Mouse (Mus musculus) liver, embryonic 11.5 days (tissue): Measurements from ENCODE around the gene Hopx. TPM values are rescaled to one million over a fixed set of nuclear protein-coding genes. Genes with fewer than 3 reads are reported as not detected.
A peak's percentile ranks its signal among the peaks of the same experiment; 100 is the strongest.

Source experiments
- ATAC-seq: fragments of 200-750 bp; cut with Nextera tagmentation; replicated peaks from 2 replicates; pipeline ENCODE4 v1.8.0; 2017; ENCODE audit warnings: moderate number of reproducible peaks, mild to moderate bottlenecking, moderate TSS enrichment, moderate library complexity; ENCODE audit not compliant: low FRiP score
- DNase-seq: peaks from one replicate; pipeline ENCODE4 v3.0.0-alpha.2; 2017; ENCODE audit warnings: low spot score
- H3K27ac ChIP-seq: fragments of 300-500 bp; sonication (generic); 2 replicates; pipeline ENCODE4 v1.5.1; 2014; ENCODE audit warnings: mild to moderate bottlenecking, low read depth, low read length, control low read depth
- H3K27me3 ChIP-seq: fragments of 300-500 bp; sonication (generic); replicated peaks from 2 replicates; pipeline ENCODE4 v1.6.1; 2014; ENCODE audit warnings: low read length, mixed read lengths; ENCODE audit not compliant: control insufficient read depth, insufficient read depth
- H3K36me3 ChIP-seq: fragments of 300-500 bp; sonication (generic); 2 replicates; pipeline ENCODE4 v1.6.1; 2014; ENCODE audit warnings: mild to moderate bottlenecking, low read length, moderate library complexity, mixed read lengths; ENCODE audit not compliant: control insufficient read depth, insufficient read depth
- H3K4me1 ChIP-seq: fragments of 300-500 bp; sonication (generic); replicated peaks from 2 replicates; pipeline ENCODE4 v1.6.1; 2014; ENCODE audit warnings: low read length, mixed read lengths; ENCODE audit not compliant: control insufficient read depth, insufficient read depth
- H3K4me2 ChIP-seq: fragments of 300-500 bp; sonication (generic); 2 replicates; pipeline ENCODE4 v1.6.1; 2014; ENCODE audit warnings: mild to moderate bottlenecking, control low read depth, moderate library complexity
- H3K4me3 ChIP-seq: fragments of 300-500 bp; sonication (generic); 2 replicates; pipeline ENCODE4 v1.5.1; 2014; ENCODE audit warnings: low read depth, low read length, control low read depth
- H3K9ac ChIP-seq: fragments of 300-500 bp; sonication (generic); 2 replicates; pipeline ENCODE4 v1.6.1; 2014; ENCODE audit warnings: low read depth, low read length, control low read depth
- H3K9me3 ChIP-seq: fragments of 300-500 bp; sonication (generic); 2 replicates; pipeline ENCODE4 v1.6.1; 2016; ENCODE audit warnings: low read length, inconsistent platforms, mixed read lengths; ENCODE audit not compliant: control insufficient read depth
- WGBS: fragments of 180-500 bp; shearing (Covaris S2); extraction: QIAGEN DNeasy Blood & Tissue Kit; methylation state at CpG from one replicate; pipeline ENCODE4 v1.1.7; 2014; 5-methylcytosine and 5-hydroxymethylcytosine counted together
- polyA plus RNA-seq: library from polyadenylated mRNA; unstranded; fragments of >200 nt; fragmentation: Nextera tagmentation; extraction: Ambion mirVana; gene quantifications from 2 replicates; pipeline ENCODE4 v1.2.1, GENCODE M21; 2014

Hopx gene
- polyA plus RNA-seq, 1 experiment from 2014 or later: 0.15 TPM

- 55% methylated on average over 7 of the region's 7 CpGs for WGBS
- H3K27me3 ChIP-seq: no peaks in the 10 kb centered on the region
These were observed 36.2 kb upstream of the Hopx start for GRCm38 (mm10) chr5:77151075-77151474.

GRCm38 (mm10) chr5:77148021-77148621 is 33.2 kb upstream of the Hopx start:
- Histone ChIP-seq H3K27me3 (no peaks in the 10 kb centered on the region), H3K9me3 (no peaks in the 10 kb centered on the region), H3K4me3 (no peak overlapping the region), H3K9ac (no peak overlapping the region), H3K36me3 (no peaks in the 10 kb centered on the region), H3K4me1 (peaks cover 16% of the 10 kb centered on the region), H3K4me2 (no peak overlapping the region), H3K27ac (no peak overlapping the region)
- no peak for DNase-seq
- 53% methylated on average over 6 of the region's 6 CpGs for WGBS
- peak; percentile 43; the same call in 1 of the 2 replicates for ATAC-seq

More at GRCm38 (mm10) chr5:77151075-77151474, 36.2 kb upstream of the Hopx start:
- H3K4me2 ChIP-seq: no peak overlapping the region
- no peak overlapping the region for H3K27ac ChIP-seq
- no peak overlapping the region for H3K4me3 ChIP-seq
- H3K9me3 ChIP-seq: no peaks in the 10 kb centered on the region
- H3K9ac ChIP-seq: no peak overlapping the region
- no peaks in the 10 kb centered on the region for H3K36me3 ChIP-seq
- H3K4me1 ChIP-seq: peaks cover 16% of the 10 kb centered on the region
- DNase-seq: no peak
- no peak; the same call in 1 of the 2 replicates for ATAC-seq

GRCm38 (mm10) chr5:77146459-77147170 is 31.7 kb upstream of the Hopx start:
- DNase-seq: no peak
- Histone ChIP-seq H3K9me3 (no peaks in the 10 kb centered on the region), H3K27ac (peak overlapping the region; percentile 3), H3K4me1 (peaks cover 14% of the 10 kb centered on the region), H3K36me3 (no peaks in the 10 kb centered on the region), H3K4me3 (no peak overlapping the region), H3K27me3 (no peaks in the 10 kb centered on the region), H3K9ac (no peak overlapping the region), H3K4me2 (no peak overlapping the region)
- WGBS: 47% methylated on average over 4 of the region's 4 CpGs
- ATAC-seq: peak; percentile 60; the same call in 1 of the 2 replicates

- ATAC-seq (no peak), DNase-seq (no peak)
- no peaks in the 10 kb centered on the region for H3K9me3 ChIP-seq
- 52% methylated on average over 5 of the region's 5 CpGs for WGBS
- no peak overlapping the region for H3K27ac ChIP-seq
- H3K4me3 ChIP-seq: no peak overlapping the region
- H3K27me3 ChIP-seq: no peaks in the 10 kb centered on the region
- peaks cover 12% of the 10 kb centered on the region for H3K4me1 ChIP-seq
- H3K9ac ChIP-seq: no peak overlapping the region
- no peaks in the 10 kb centered on the region for H3K36me3 ChIP-seq
- no peak overlapping the region for H3K4me2 ChIP-seq
These were observed 29.7 kb upstream of the Hopx start for GRCm38 (mm10) chr5:77144647-77145046.

DNA sequence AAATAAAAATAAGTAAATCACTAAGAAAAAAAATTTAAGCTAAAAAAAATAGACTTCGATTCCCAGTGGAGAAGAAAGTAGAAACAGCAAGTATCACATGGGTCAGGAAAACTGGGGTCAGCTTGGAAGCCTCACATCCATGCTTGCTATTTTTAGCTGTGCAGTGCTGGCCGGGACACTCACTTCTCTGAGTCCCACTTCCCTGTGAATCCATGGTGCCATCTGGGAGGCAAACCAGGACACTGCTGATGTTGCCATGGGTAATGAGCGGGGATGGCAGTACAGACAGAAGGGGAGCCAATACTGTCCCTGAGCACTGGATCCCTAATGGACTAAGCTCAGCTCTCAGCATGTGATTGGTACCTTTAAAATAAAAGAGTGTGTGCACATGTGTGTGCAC is 28.2 kb upstream of the Hopx start:
- Histone ChIP-seq H3K9me3 (no peaks in the 10 kb centered on the region), H3K4me3 (no peak overlapping the region), H3K36me3 (no peaks in the 10 kb centered on the region), H3K27me3 (no peaks in the 10 kb centered on the region), H3K4me2 (no peak overlapping the region), H3K9ac (no peak overlapping the region), H3K4me1 (peaks cover 12% of the 10 kb centered on the region), H3K27ac (no peak overlapping the region)
- DNase-seq (no peak), ATAC-seq (no peak)
- WGBS: 84% methylated on average over 3 of the region's 3 CpGs

- peaks cover 5% of the 10 kb centered on the region for H3K4me1 ChIP-seq
- 84% methylated on average over 7 of the region's 7 CpGs for WGBS
- no peaks in the 10 kb centered on the region for H3K36me3 ChIP-seq
- no peaks in the 10 kb centered on the region for H3K9me3 ChIP-seq
- H3K9ac ChIP-seq: no peak overlapping the region
- H3K27ac ChIP-seq: no peak overlapping the region
- ATAC-seq (no peak), DNase-seq (no peak)
- no peaks in the 10 kb centered on the region for H3K27me3 ChIP-seq
- H3K4me3 ChIP-seq: no peak overlapping the region
- H3K4me2 ChIP-seq: no peak overlapping the region
These were observed 26.4 kb upstream of the Hopx start for GRCm38 (mm10) chr5:77141336-77141735.

DNA sequence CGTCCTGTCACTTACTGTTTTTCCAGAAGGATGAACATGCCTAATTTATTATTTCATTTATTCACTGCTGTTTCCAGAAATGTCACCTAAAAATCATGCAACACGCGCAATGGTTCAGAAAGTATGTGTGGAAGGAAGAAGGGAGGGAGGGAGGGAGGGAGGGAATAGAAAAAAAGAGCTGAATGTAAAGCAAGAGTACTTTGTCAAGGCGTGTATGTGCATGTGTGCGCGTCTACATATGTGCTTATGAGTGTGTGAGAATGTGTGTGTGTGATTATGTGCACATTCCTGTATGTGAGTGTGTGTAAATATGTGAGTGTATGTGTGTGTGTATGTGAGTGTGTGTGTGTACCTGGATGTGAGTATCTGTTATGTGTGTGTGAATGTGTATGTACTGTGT is 25.9 kb upstream of the Hopx start:
- ATAC-seq: no peak
- Histone ChIP-seq H3K36me3 (no peaks in the 10 kb centered on the region), H3K9ac (no peak overlapping the region), H3K27me3 (no peaks in the 10 kb centered on the region), H3K9me3 (no peaks in the 10 kb centered on the region), H3K4me3 (no peak overlapping the region), H3K4me1 (peaks cover 4% of the 10 kb centered on the region), H3K27ac (no peak overlapping the region), H3K4me2 (no peak overlapping the region)
- DNase-seq: no peak
- WGBS: 89% methylated on average over 6 of the region's 6 CpGs

DNA sequence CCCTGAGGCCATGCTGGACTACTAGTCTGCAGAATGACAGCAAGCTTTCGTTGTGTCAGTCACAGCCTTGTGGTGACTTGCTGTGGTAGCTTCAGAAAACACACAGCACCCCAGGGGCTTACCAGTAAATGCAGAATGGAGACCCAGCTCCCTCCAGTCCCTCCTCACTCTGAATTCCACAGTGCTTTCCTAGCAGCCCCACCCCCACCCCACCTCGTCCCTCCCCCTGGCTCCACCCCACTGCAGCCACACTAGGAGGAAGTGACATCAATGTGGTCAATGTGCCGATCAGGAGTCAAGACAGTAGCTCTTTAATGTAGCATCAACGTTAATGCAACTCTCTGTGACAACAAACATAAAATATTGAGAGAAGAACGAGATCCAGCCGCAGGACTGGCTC is 25.2 kb upstream of the Hopx start:
- DNase-seq: no peak
- Histone ChIP-seq H3K4me1 (peaks cover 4% of the 10 kb centered on the region), H3K36me3 (no peaks in the 10 kb centered on the region), H3K27me3 (no peaks in the 10 kb centered on the region), H3K4me3 (peak overlapping the region; percentile 20), H3K27ac (no peak overlapping the region), H3K9me3 (no peaks in the 10 kb centered on the region), H3K9ac (no peak overlapping the region), H3K4me2 (peak overlapping the region; percentile 58)
- ATAC-seq: peak; percentile 64
- 39% methylated on average over 6 of the region's 6 CpGs for WGBS
